Mouse (Mus musculus) kidney, postnatal 14 days (tissue): ENCODE results near the gene Dync2li1.

Experiments
- DNase-seq: peaks from one replicate; pipeline ENCODE4 v3.0.0; 2022; ENCODE audit warnings: mixed read lengths

The Dync2li1 gene

DNA sequence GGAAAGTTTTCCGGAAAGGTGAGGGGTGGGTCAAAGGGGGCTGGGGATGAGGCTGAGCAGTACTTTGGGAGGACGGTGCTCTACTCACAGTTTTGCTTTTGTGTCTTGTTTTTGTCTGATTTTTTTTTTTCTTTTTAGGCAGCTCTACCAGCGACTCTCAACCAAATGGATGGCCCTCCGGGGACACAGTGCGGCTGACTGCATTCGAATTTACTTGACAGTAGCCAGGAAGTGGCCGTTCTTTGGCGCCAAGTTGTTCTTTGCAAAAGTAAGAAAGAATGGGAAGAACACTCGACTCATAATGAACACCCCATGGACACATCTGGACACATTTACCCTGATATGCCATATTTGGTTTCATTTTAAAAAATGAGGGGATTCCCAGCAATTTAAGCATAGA lies 14.8 kb upstream of the Dync2li1 start:
- peak; percentile 62 for DNase-seq

GRCm38 (mm10) chr17:84611971-84612370 lies 14.3 kb upstream of the Dync2li1 start:
- DNase-seq: peak; percentile 36

GRCm38 (mm10) chr17:84615811-84616210 lies 10.5 kb upstream of the Dync2li1 start:
- no peak for DNase-seq

DNA sequence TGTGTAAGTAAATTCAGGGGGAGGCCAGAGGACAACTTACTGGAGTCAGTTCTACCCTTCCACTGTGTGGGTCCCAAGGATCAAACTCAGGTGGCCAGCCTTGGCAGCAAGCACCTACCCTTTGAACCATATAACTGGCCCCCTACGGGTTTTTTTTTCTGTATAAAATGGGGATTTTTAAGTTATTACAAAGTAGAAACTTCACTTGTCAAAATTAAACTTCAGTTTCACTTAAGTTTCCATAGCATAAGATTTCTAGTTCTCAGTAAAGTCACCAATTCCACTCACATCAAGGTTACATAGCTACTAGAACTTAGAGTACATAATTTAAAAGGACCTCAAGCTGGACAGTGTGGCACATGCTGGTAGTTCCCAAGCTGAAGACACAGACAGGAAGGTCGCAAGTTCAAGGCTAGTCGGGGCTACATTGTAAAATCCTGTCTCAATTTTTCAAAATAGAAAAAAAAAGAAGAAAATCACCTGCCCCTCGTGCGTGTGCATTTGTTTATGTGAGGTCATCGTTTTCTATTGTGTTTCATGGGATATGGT lies 9.7 kb upstream of the Dync2li1 start:
- DNase-seq: no peak

DNA sequence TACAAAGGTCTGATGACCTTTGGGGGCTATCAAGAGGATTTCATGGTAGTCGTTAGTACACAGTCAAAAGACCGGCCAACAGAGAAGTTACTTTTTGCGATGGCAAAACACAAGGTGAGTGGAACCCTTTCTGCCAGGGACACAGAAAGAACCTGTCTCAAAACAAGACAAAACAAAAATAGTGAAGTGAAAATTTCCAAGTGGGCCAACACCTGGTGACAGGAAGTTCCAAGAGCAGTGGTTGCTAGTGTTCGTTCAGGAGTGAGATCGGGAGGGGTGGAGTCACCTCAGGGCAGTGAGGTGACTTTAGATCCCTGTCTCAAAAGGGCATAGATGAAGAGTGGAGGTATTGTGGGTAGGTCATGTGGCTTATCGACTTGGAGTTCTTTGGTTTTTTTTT lies 8.3 kb upstream of the Dync2li1 start:
- DNase-seq: no peak

DNA sequence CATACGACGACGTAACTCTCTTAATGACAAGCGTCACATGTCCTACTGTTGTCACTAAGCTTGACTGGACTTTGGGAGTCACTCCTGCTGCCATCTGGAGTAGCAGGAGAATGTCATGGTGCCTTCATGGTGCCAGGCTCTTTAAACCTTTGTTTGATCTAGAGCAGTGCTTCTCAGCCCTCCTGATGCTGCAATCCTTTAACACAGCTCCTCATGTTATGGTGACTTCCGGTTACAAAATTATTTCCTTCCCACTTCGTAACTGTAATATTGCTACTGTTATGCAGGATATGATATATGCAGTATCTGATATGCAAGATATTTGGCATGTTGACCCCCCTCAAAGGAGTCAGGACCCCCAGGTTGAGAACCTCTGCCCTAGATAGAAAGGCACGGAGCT lies 7.2 kb upstream of the Dync2li1 start:
- no peak for DNase-seq

- no peak for DNase-seq
These were observed 6.2 kb upstream of the Dync2li1 start for GRCm38 (mm10) chr17:84620076-84620475.

DNA sequence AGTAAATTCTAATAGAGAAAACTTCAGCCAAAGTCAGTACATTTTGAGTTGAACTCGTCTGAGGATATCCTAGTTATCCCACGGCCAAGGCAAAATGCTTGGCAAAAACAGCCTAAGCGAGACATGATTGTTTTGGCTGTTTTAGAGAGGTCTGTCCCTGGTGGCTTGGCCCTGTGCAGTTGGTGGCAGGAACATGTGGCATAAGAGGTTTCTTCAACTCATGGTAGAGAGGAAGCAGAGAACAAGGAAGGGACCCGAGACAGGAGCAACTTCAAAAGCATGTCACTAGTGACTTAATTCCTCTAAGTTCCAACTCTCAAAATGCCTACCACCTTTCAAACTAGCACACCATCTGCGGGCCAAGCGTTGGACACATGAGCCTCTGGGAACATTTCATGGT lies 5.7 kb upstream of the Dync2li1 start:
- no peak for DNase-seq

DNA sequence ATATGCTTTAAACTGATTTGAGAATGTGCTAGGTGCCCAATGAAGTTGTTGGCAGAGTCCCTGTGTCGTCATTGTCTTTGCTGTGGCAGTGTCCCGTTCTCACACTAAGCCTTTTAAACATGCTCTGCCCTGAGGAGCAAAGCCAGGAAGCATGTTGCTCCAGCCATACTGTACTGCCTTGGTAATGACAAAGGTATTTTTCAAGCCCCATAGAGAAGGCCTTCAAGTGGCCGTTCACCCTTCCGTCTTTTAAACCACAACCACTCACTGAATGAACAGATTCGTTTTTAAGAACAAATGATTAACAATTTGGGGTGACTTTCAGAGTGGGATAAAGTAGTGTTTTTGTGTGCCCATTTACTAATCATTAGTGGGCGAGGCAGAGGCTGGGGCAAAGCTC lies 5.1 kb upstream of the Dync2li1 start:
- no peak for DNase-seq

DNA sequence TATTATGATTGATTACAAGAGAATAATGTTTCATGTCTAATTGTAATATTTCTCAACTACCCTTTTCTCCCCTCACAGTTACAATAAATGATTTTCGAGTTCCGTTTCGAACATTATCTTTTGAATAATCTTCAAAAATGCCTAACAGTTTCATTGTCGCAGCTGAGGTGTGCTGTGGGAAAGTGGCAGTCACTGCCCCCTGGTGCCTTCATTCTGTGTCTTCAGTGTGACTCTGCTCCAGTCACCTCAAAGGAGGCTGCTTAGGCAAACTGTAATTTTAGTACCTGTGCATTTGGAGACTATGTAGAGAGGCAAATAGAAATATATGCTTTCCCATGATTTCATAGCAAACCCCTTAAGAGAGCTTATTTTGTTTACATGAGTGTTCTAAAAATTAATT lies 4.3 kb upstream of the Dync2li1 start:
- DNase-seq: no peak

DNA sequence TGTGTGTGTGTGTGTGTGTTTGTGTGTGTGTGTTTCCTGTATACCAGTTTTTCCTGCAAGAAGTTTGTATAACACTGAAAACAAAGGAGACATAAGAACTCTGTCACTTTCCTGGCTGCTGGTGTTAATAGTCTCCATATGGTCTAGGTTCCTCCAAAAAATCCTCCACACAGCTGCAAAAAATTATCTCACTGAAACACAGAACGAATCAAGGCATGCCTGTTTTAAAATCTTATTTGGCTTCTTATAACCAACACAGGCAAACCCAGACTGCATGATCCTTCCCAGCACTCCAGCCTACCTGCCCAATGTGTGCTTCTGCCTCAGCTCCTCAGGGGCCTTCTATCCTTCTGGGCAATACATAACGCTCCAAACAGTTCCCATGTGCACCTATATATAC lies 3.4 kb upstream of the Dync2li1 start:
- DNase-seq: no peak

- peak; percentile 30 for DNase-seq
These were observed 585 bp downstream of the Dync2li1 start for GRCm38 (mm10) chr17:84626857-84627305.

DNA sequence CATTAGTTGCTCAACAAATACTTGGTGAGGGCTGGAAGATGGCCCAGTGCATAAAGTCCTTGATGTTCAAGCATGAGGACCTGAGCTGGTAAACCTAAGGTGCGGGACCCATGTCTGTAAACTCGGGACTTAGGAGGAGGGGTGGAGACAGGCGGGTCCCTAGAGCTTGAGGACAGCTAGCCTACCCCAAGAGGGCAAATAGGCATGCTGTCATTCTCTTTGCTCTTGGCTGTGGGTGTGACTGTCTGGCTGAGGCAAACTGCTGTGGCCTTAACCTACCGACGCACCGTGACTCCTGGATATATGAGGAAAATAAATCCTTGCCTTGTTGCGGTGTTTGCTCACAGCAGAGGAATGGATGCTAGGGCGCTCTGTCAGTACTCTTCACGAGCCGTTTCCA lies 1.4 kb downstream of the Dync2li1 start:
- no peak for DNase-seq

GRCm38 (mm10) chr17:84628611-84629010 lies 2.3 kb downstream of the Dync2li1 start:
- no peak for DNase-seq

GRCm38 (mm10) chr17:84631836-84632235 lies 5.5 kb downstream of the Dync2li1 start:
- DNase-seq: no peak

DNA sequence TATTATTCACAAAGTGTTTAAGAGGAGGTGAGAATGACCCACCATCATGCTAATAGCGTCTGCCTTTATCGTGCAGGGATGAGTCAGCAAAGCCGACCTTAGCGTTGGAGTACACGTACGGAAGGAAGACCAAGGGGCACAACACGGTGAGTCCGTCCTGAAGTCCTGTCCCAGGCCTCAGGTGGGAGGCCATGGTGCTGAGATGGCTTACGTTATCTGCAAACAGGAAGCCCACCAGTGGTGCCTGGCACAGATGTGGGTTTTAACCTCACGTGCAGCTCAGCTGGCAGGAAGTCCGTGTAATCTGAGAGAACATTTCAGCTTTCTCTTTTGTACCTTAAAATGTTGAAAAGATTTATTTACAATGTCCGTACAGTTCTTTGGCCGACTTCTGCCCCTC lies 7.1 kb downstream of the Dync2li1 start:
- DNase-seq: no peak

- DNase-seq: no peak
These were observed 10.0 kb downstream of the Dync2li1 start for GRCm38 (mm10) chr17:84636328-84636727.

DNA sequence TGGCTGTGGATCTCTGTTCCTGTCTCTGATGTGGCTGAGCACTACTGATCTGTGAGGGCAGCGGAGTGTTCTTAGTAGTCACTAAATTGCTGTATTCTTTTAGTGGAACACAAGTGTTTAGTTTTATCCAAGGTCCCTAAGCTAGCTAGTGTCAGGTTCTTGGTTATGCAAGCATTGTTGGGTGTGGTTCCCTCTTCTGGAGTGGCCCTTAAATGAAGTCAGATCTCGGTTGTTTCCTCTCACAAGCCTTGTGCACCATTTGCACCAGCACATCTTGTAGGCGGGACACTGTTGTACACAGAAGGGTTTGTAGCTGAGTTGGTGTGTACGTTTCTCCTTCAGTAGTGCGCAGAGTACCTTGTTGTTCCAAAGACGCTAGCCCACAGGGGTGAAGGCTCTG lies 11.7 kb downstream of the Dync2li1 start:
- DNase-seq: no peak

- no peak for DNase-seq
These were observed 13.6 kb downstream of the Dync2li1 start for GRCm38 (mm10) chr17:84639796-84640378.

- peak; percentile 58 for DNase-seq
These were observed 15.6 kb downstream of the Dync2li1 start for GRCm38 (mm10) chr17:84641893-84642292.

DNA sequence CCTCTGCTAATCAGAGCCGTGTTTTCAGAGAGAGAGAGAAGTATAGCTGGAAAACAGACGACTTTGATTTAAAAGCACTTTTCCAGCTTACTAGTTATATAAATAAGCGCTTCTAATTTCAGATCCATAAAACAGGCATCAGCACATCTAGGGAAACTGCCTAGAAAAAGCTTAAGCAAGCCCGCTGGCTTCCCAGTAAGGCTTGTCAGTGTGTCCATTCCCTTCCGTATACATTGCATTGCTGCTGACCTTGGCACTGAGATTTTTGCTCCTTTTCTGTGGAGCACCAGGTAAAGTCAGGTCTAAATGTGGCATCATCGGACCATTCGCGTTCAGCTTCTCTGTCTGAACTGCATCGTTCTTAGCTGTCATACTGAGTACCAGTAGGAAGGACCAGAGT lies 16.0 kb downstream of the Dync2li1 start:
- no peak for DNase-seq

DNA sequence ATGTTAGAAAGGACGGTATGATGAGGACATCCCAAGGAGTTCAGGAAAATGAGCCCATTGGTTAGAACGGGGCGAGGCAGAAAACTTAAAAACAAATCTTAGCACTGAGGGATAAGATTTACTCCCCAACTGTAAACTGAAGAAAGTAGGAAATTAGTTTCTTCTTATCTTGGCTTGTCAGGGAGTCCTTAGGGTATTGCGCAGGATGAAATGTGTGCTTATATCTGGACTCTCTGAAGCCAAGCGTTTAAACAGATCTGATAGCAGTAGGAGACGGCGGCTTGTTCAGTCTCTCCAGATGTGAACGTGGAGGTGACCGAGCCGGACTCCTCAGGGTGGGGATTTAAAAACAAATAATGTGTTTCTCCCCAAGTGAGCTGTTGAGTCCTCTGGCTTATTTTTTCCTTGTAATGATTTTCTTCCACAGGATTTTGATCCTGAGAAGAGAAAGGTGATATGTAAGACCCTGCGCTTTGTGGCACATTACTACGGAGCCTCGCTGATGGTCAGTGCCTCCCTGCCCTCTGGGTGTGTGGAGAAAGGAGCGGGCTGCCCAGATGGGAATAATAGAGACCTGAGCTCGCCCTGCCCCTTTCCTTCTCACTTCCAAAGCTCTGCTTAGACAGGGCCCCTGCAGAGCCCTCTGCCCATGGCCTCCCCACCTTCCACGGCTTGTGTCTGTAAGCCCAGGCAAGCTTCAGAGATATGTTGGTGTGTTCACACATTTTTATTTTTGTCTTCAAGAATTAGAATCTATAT lies 18.2 kb downstream of the Dync2li1 start:
- DNase-seq: no peak

- DNase-seq: no peak
These were observed 18.8 kb downstream of the Dync2li1 start for GRCm38 (mm10) chr17:84645119-84645518.

DNA sequence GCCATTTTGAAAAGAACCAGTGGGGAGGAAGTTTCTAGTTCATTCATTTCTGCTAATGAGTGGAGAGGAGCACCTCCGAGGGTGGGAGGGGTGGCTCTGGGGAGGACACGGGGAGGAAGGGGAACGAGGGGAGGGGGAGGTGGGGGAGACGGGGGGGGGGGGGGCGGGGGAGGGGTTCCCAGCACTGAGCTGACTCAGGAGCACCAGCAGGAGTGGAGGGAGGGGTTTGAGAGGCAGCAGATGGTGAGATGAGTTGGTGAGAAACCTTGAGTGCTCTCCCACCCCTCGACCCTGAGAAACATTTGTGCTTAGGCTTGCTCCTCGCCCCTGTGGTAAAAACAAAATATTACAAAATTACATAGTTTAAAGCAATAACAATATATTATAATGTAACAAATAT lies 19.6 kb downstream of the Dync2li1 start:
- DNase-seq: no peak

DNA sequence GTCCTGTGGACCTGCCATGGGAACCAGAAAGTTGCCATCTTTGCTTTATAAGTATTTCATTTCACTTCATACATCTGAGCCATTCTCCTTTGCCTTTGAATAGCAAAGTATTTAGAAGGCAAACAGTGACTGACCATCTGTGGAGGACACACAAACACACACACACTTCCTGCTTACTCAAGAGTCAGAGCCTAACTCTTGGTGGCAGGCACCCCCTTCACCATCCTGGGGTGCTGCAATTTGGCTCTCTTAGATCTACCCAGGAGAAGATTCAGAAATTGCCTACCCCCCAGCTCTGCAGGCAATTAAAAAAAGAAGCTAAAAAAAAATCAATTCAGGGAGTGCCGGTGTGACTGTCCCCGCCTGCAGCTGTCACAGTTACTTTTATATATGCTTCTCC lies 20.2 kb downstream of the Dync2li1 start:
- DNase-seq: no peak
